8 mouse cellular contexts compared by ENCODE assay signal in the genomic region with DNA sequence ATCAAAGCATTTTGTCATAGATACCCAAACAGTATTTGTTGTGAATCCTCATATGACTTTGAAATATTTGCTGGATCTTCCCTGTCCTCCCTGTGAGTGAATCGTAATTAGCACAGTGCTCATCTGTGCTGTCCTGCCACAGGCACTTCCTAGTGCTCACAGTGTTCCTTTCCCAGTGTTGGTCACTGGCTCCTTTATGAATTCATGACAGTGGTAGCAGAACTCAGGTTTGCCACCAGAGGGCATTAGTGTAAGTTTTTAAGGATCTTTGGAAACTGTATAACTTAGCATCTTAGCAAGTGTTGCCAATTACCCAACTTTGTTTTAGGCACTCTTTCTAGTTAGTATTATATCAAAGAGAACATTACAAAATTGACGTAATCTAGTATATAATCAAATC. TPM values are rescaled to one million over a fixed set of nuclear protein-coding genes. Genes with fewer than 3 reads are reported as not detected.
DNase-seq lines count a peak whose midpoint lies in the region; ATAC-seq and TF ChIP-seq lines count a peak whose summit lies in the region.

No protein-coding gene starts in this region.

- no peaks in the 10 kb centered on the region for H3K9me3 ChIP-seq in heart, embryonic 11.5 days (replicated peaks; ENCODE audit: control insufficient read depth, low read length)
- no peaks in the 10 kb centered on the region for H3K9me3 ChIP-seq in heart, embryonic 16.5 days (replicated peaks; ENCODE audit: control insufficient read depth, low read length)

- intact Hi-C loops in heart, adult 2 months (cut with DNase I) = no loop called here

- TF ChIP-seq CTCF in heart, adult 2 months (IDR thresholded peaks at IDR 0.05) = peak; percentile 88
- peak; percentile 46 for TF ChIP-seq CTCF in cortical plate, adult 2 months (IDR thresholded peaks at IDR 0.05; ENCODE audit: extremely low read depth, insufficient read depth, low read length)

- H3K27me3 ChIP-seq in heart, adult 2 months (ENCODE audit: control insufficient read depth, insufficient read depth, low read length) = no peaks in the 10 kb centered on the region
- H3K27me3 ChIP-seq in heart, embryonic 11.5 days (ENCODE audit: control insufficient read depth, insufficient read depth, low read length) = no peaks in the 10 kb centered on the region
- H3K27me3 ChIP-seq in heart, embryonic 16.5 days (ENCODE audit: control insufficient read depth, insufficient read depth, low read length) = no peaks in the 10 kb centered on the region

- no peak overlapping the region for H3K9ac ChIP-seq in heart, adult 2 months (ENCODE audit: low read depth, low read length)
- H3K9ac ChIP-seq in heart, embryonic 11.5 days (ENCODE audit: low read depth, low read length) = no peak overlapping the region
- H3K9ac ChIP-seq in heart, embryonic 16.5 days (ENCODE audit: low read length) = no peak overlapping the region

- H3K4me3 ChIP-seq in heart, adult 2 months = no peak overlapping the region
- no peak overlapping the region for H3K4me3 ChIP-seq in heart, embryonic 11.5 days (ENCODE audit: low read depth, low read length)
- H3K4me3 ChIP-seq in cortical plate, adult 2 months (ENCODE audit: insufficient read depth, low read length) = no peak overlapping the region
- H3K4me3 ChIP-seq in heart, embryonic 16.5 days (ENCODE audit: low read length) = no peak overlapping the region

- TF ChIP-seq POLR2A in heart, adult 2 months (IDR thresholded peaks at IDR 0.05; ENCODE audit: insufficient read depth, low read depth, low read length) = no peak
- no peak for TF ChIP-seq POLR2A in cortical plate, adult 2 months (IDR thresholded peaks at IDR 0.05; ENCODE audit: extremely low read depth, insufficient read depth, low read length)

- peaks cover 2% of the 10 kb centered on the region; the same call in 1 of the 2 replicates for H3K36me3 ChIP-seq in heart, adult 2 months (ENCODE audit: control insufficient read depth, insufficient read depth, low read length)
- peaks cover 13% of the 10 kb centered on the region for H3K36me3 ChIP-seq in heart, embryonic 11.5 days (ENCODE audit: control insufficient read depth, insufficient read depth, low read length)
- H3K36me3 ChIP-seq in heart, embryonic 16.5 days (ENCODE audit: control insufficient read depth, insufficient read depth) = peaks cover 11% of the 10 kb centered on the region

- no peaks in the 10 kb centered on the region for H3K79me2 ChIP-seq in heart, adult 2 months (replicated peaks; ENCODE audit: control insufficient read depth, insufficient read depth, low read length)

- H3K27ac ChIP-seq in heart, adult 2 months = no peak overlapping the region
- no peak overlapping the region for H3K27ac ChIP-seq in heart, embryonic 11.5 days (ENCODE audit: low read depth, low read length)
- no peak overlapping the region for H3K27ac ChIP-seq in cortical plate, adult 2 months (ENCODE audit: insufficient read depth, low read length)
- no peak overlapping the region for H3K27ac ChIP-seq in heart, embryonic 16.5 days (ENCODE audit: low read length)

- no peak for ATAC-seq in heart, embryonic 11.5 days (replicated peaks; ENCODE audit: insufficient number of reproducible peaks, low FRiP score, low TSS enrichment)
- ATAC-seq in heart, embryonic 16.5 days (replicated peaks; ENCODE audit: extremely low read depth, insufficient read depth, low FRiP score) = peak; percentile 65; the same call in 1 of the 2 replicates

- peak in 1 of 2 experiments; percentile 46 for DNase-seq in heart, adult 2 months
- DNase-seq in T-cell, adult 2 months (ENCODE audit: low spot score) = peak; percentile 23
- peak; percentile 77 for DNase-seq in kidney, postnatal 10 days
- peak; percentile 44 to 58 for DNase-seq in lung, adult 18-20 months
- DNase-seq in right cerebral cortex, postnatal 10 days (ENCODE audit: low spot score in 2 of 2) = peak; percentile 68 to 75

- H3K4me2 ChIP-seq in heart, embryonic 11.5 days = no peak overlapping the region
- H3K4me2 ChIP-seq in heart, embryonic 16.5 days (ENCODE audit: low read depth, low read length) = no peak overlapping the region

- no peak for TF ChIP-seq EP300 in heart, adult 2 months (IDR thresholded peaks at IDR 0.05; ENCODE audit: insufficient read depth, low read depth, low read length)

- 44% methylated on average over 2 of the region's 2 CpGs for WGBS in heart, adult 2 months
- whole genome bisulfite sequencing in heart, embryonic 11.5 days (ENCODE audit: insufficient replicate concordance) = 71% methylated on average over 2 of the region's 2 CpGs
- 58% methylated on average over 2 of the region's 2 CpGs for WGBS in heart, embryonic 16.5 days

- no peaks in the 10 kb centered on the region; the same call in 1 of the 2 replicates for H3K4me1 ChIP-seq in heart, adult 2 months (ENCODE audit: control insufficient read depth, insufficient read depth, low read length)
- peaks cover 2% of the 10 kb centered on the region; the same call in 1 of the 2 replicates for H3K4me1 ChIP-seq in heart, embryonic 11.5 days (ENCODE audit: control insufficient read depth, insufficient read depth, low read length)
- peaks cover under 1% of the 10 kb centered on the region; the same call in 1 of the 2 replicates for H3K4me1 ChIP-seq in cortical plate, adult 2 months (ENCODE audit: control insufficient read depth, insufficient read depth, low read length)
- peaks cover 4% of the 10 kb centered on the region; the same call in 1 of the 2 replicates for H3K4me1 ChIP-seq in heart, embryonic 16.5 days (ENCODE audit: control insufficient read depth, insufficient read depth, low read length)

RNA-seq across cellular contexts. Expression of gene Sdc3, which starts 53.8 kb away (rescaled TPM):
- 10 to 100 TPM; 32.7 to 38.3 TPM for total RNA-seq in heart, adult 2 months (2021)
- polyA plus RNA-seq in heart, adult 2 months (2012; rRNA removed) = 41.5 and 51.9 TPM in 2 replicates
- 11.6 and 16.9 TPM in 2 replicates for polyA plus RNA-seq in heart, embryonic 11.5 days (2014; fragmentation: Nextera tagmentation; extraction: Ambion mirVana)
- polyA plus RNA-seq in cortical plate, adult 2 months (2012; rRNA removed) = 81.5 and 83.1 TPM in 2 replicates
- polyA plus RNA-seq in heart, embryonic 16.5 days (2015; fragmentation: Nextera tagmentation; extraction: Ambion mirVana) = 19.9 and 21.3 TPM in 2 replicates
